Mouse (Mus musculus) myocyte (in vitro differentiated cells): Measurements from ENCODE around the gene Gm572. TPM values are rescaled to one million over a fixed set of nuclear protein-coding genes. Genes with fewer than 3 reads are reported as not detected.

Experiments used
- H3K27me3 ChIP-seq: one replicate; pipeline ENCODE4 v1.6.1; 2011; ENCODE audit not compliant: control insufficient read depth, insufficient read depth, insufficient read length
- H3K36me3 ChIP-seq: one replicate; pipeline ENCODE4 v1.6.1; 2011; ENCODE audit not compliant: control insufficient read depth, insufficient read depth
- H3K4me2 ChIP-seq: one replicate; pipeline ENCODE4 v1.6.1; 2011; ENCODE audit warnings: low read depth, control low read depth
- H3K4me3 ChIP-seq: one replicate; pipeline ENCODE4 v1.5.1; 2011; ENCODE audit warnings: mild to moderate bottlenecking, control low read depth, moderate library complexity
- H3K79me2 ChIP-seq: one replicate; pipeline ENCODE4 v1.6.1; 2011; ENCODE audit not compliant: control insufficient read depth, insufficient read depth
- H3ac ChIP-seq: one replicate; pipeline ENCODE4 v1.6.1; 2011; ENCODE audit not compliant: control insufficient read depth, insufficient read length
- CEBPB ChIP-seq: IDR thresholded peaks from 2 replicates; pipeline ENCODE4 v1.6.1; 2011; ENCODE audit warnings: mild to moderate bottlenecking, moderate library complexity; ENCODE audit not compliant: poor library complexity, insufficient read depth, severe bottlenecking
- E2F4 ChIP-seq: IDR thresholded peaks from one replicate; pipeline ENCODE4 v1.6.1; 2011; ENCODE audit warnings: mild to moderate bottlenecking, control low read depth, moderate library complexity; ENCODE audit not compliant: insufficient read depth
- MAX ChIP-seq: IDR thresholded peaks from one replicate; pipeline ENCODE4 v1.6.1; 2011; ENCODE audit warnings: low read depth, mild to moderate bottlenecking, control low read depth
- MYOD1 ChIP-seq, 3 experiments: IDR thresholded peaks; one replicate each; pipeline ENCODE4 v1.6.1; 2011; ENCODE audit warnings: control low read depth in 2 of 3, low read depth in 2 of 3, mild to moderate bottlenecking in 2 of 3, moderate library complexity in 1 of 3; ENCODE audit not compliant: insufficient read length in 2 of 3, control insufficient read depth in 1 of 3
- MYOG ChIP-seq, 3 experiments: IDR thresholded peaks; one replicate each; pipeline ENCODE4 v1.6.1; 2011; ENCODE audit warnings: control low read depth in 2 of 3, low read depth in 2 of 3, mild to moderate bottlenecking in 2 of 3; ENCODE audit not compliant: insufficient read length in 2 of 3, control insufficient read depth in 1 of 3, insufficient read depth in 1 of 3
- POLR2A ChIP-seq: IDR thresholded peaks from one replicate; pipeline ENCODE4 v1.6.1; 2011; ENCODE audit warnings: low read depth, mild to moderate bottlenecking, control low read depth, moderate library complexity; ENCODE audit not compliant: insufficient read length
- POLR2AphosphoS2 ChIP-seq: IDR thresholded peaks from one replicate; pipeline ENCODE4 v1.6.1; 2011; ENCODE audit warnings: low read depth, control low read depth; ENCODE audit not compliant: insufficient read length
- REST ChIP-seq: IDR thresholded peaks from one replicate; pipeline ENCODE4 v1.6.1; 2011; ENCODE audit warnings: mild to moderate bottlenecking, control low read depth, moderate library complexity; ENCODE audit not compliant: insufficient read depth, insufficient read length
- SRF ChIP-seq: IDR thresholded peaks from one replicate; pipeline ENCODE4 v1.6.1; 2011; ENCODE audit warnings: low read depth; ENCODE audit not compliant: control insufficient read depth, insufficient read length
- TCF12 ChIP-seq: IDR thresholded peaks from one replicate; pipeline ENCODE4 v1.6.1; 2011; ENCODE audit warnings: mild to moderate bottlenecking, control low read depth; ENCODE audit not compliant: poor library complexity, insufficient read depth, severe bottlenecking
- TCF3 ChIP-seq: IDR thresholded peaks from one replicate; pipeline ENCODE4 v1.6.1; 2011; ENCODE audit warnings: low read depth, control low read depth; ENCODE audit not compliant: insufficient read length
- USF1 ChIP-seq: IDR thresholded peaks from one replicate; pipeline ENCODE4 v1.6.1; 2011; ENCODE audit warnings: low read depth, mild to moderate bottlenecking, control low read depth, moderate library complexity
- polyA plus RNA-seq: library from polyadenylated mRNA; unstranded; fragments of >200 nt; fragmentation: generic; extraction: Trizol; gene quantifications from one replicate; pipeline ENCODE4 v1.2.1, GENCODE M21; 2012; ENCODE audit warnings: missing spikeins

Gm572 gene
- polyA plus RNA-seq, 1 experiment: 0.16 TPM

DNA sequence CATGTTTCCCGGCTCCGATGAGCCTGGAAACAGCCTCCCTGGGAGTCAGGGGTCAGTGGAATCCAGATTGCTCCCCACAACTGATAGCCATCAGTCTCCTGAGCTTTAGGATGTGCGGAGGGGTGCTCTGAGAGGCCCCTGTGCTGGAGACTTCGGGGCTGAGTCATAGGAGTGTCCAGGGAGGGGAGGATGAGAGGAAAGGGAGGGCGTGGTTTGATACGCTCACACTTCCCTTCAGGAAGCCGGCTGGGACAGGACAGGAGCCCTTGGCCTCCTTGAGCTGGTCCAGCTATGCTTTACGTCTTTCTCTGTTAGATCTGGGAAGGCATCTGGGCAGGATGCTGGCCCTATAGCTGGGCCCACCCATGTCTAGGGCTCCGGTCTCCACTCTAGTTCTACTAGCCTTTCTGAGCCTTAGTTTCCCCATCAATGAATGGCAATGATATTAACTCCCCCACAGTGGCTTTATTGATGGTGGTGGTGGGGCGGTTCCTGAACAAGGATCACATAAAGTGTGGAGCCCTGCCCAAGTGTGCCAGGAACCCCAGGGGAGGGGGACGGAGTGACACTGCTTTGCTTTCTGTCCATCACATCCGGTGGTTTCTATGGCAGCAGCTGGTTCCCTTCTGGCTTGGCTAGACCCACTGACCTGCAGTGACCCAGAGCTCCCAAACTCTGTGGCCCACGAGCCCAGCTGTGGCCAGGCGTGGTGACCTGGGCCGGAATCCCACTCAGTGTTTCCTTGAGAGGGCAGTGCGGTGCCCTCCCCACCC is 33.3 kb downstream of the Gm572 start:
- no peak overlapping the region for H3K4me3 ChIP-seq
- TF ChIP-seq POLR2AphosphoS2 (no peak), MYOG (IDR thresholded peaks at IDR 0.05; ENCODE audit: control insufficient read depth in 1 of 3, insufficient read depth in 1 of 3, insufficient read length in 2 of 3, low read depth in 2 of 3) (no peak), REST (no peak), MYOD1 (IDR thresholded peaks at IDR 0.05; ENCODE audit: control insufficient read depth in 1 of 3, insufficient read length in 2 of 3, low read depth in 2 of 3) (no peak), USF1 (no peak), E2F4 (no peak), TCF3 (no peak), CEBPB (no peak), TCF12 (no peak), POLR2A (no peak), MAX (no peak), SRF (no peak)
- no peak overlapping the region for H3ac ChIP-seq
- no peaks in the 10 kb centered on the region for H3K79me2 ChIP-seq
- no peaks in the 10 kb centered on the region for H3K36me3 ChIP-seq
- H3K27me3 ChIP-seq: no peaks in the 10 kb centered on the region
- H3K4me2 ChIP-seq: no peak overlapping the region

GRCm38 (mm10) chr4:148676961-148677637 is 34.0 kb downstream of the Gm572 start:
- Histone ChIP-seq H3K36me3 (no peaks in the 10 kb centered on the region), H3K4me3 (no peak overlapping the region), H3ac (no peak overlapping the region), H3K4me2 (no peak overlapping the region), H3K27me3 (no peaks in the 10 kb centered on the region), H3K79me2 (no peaks in the 10 kb centered on the region)
- TF ChIP-seq E2F4: no peak
- TF ChIP-seq POLR2A: no peak
- TF ChIP-seq TCF3: no peak
- no peak for TF ChIP-seq TCF12
- TF ChIP-seq REST: no peak
- no peak for TF ChIP-seq USF1
- no peak for TF ChIP-seq SRF
- no peak for TF ChIP-seq MAX
- no peak for TF ChIP-seq CEBPB
- no peak for TF ChIP-seq POLR2AphosphoS2
- TF ChIP-seq MYOD1 (IDR thresholded peaks at IDR 0.05; ENCODE audit: control insufficient read depth in 1 of 3, insufficient read length in 2 of 3, low read depth in 2 of 3): no peak
- no peak for TF ChIP-seq MYOG (IDR thresholded peaks at IDR 0.05; ENCODE audit: control insufficient read depth in 1 of 3, insufficient read depth in 1 of 3, insufficient read length in 2 of 3, low read depth in 2 of 3)

DNA sequence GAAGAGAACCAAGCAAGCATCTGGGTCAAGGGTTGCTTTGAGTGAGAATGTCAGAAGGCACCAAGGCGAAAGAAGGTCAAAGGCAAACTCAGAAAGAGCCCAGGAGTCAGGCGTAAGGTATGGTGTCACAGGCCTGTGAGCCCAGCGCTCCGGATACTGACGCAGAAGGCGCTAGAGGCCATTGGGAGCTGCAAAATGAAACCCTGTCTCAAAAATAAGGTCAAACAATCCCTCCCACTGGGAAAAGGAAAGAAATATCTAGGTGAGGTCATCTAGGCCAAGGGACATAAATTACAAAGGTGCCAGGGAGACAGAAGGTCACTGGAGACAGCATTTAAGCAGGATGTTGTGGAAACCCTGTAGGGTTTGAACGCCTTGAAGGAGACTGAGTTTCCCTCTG is 35.0 kb downstream of the Gm572 start:
- no peak for TF ChIP-seq REST

GRCm38 (mm10) chr4:148680505-148681067 is 37.5 kb downstream of the Gm572 start:
- no peak overlapping the region for H3K4me3 ChIP-seq
- H3K79me2 ChIP-seq: no peaks in the 10 kb centered on the region
- no peaks in the 10 kb centered on the region for H3K36me3 ChIP-seq
- H3K4me2 ChIP-seq: no peak overlapping the region
- no peak for TF ChIP-seq MYOD1 (IDR thresholded peaks at IDR 0.05; ENCODE audit: control insufficient read depth in 1 of 3, insufficient read length in 2 of 3, low read depth in 2 of 3)
- TF ChIP-seq CEBPB: no peak
- TF ChIP-seq POLR2A: no peak
- TF ChIP-seq USF1: no peak
- TF ChIP-seq TCF12: no peak
- TF ChIP-seq POLR2AphosphoS2: no peak
- TF ChIP-seq REST: no peak
- no peak for TF ChIP-seq TCF3
- no peak for TF ChIP-seq MAX
- no peak for TF ChIP-seq SRF
- TF ChIP-seq E2F4: no peak
- no peak for TF ChIP-seq MYOG (IDR thresholded peaks at IDR 0.05; ENCODE audit: control insufficient read depth in 1 of 3, insufficient read depth in 1 of 3, insufficient read length in 2 of 3, low read depth in 2 of 3)
- no peaks in the 10 kb centered on the region for H3K27me3 ChIP-seq
- no peak overlapping the region for H3ac ChIP-seq

More for the DNA sequence above, 35.0 kb downstream of the Gm572 start:
- H3K4me3 ChIP-seq: no peak overlapping the region
- H3K4me2 ChIP-seq: no peak overlapping the region
- no peaks in the 10 kb centered on the region for H3K79me2 ChIP-seq
- no peak overlapping the region for H3ac ChIP-seq
- H3K36me3 ChIP-seq: no peaks in the 10 kb centered on the region
- H3K27me3 ChIP-seq: no peaks in the 10 kb centered on the region
